Mouse (Mus musculus) neural tube, embryonic 11.5 days (tissue): ENCODE measurements at regions not wholly inside any gene's neighbourhood (a gene's known extent, or its start where the extent isn't known, plus 50 kb on each side); places are given as distances from the start of the nearest gene placed in this dataset.

ENCODE experiments used
- ATAC-seq: fragments of 200-750 bp; cut with Nextera tagmentation; 2 replicates; pipeline ENCODE4 v1.8.0; 2017; ENCODE audit warnings: moderate number of reproducible peaks, mild to moderate bottlenecking, moderate TSS enrichment, moderate library complexity; ENCODE audit not compliant: insufficient read depth, low FRiP score, low TSS enrichment
- DNase-seq: peaks from one replicate; pipeline ENCODE4 v3.0.0-alpha.2; 2015; ENCODE audit warnings: low spot score
- H3K27ac ChIP-seq: fragments of 300-500 bp; sonication (generic); 2 replicates; pipeline ENCODE4 v1.5.1; 2014; ENCODE audit warnings: low read depth, mild to moderate bottlenecking, low read length
- H3K27me3 ChIP-seq: fragments of 300-500 bp; sonication (generic); 2 replicates; pipeline ENCODE4 v1.6.1; 2014; ENCODE audit warnings: mild to moderate bottlenecking, low read length, mixed read lengths; ENCODE audit not compliant: control insufficient read depth, insufficient read depth
- H3K36me3 ChIP-seq: fragments of 300-500 bp; sonication (generic); 2 replicates; pipeline ENCODE4 v1.6.1; 2014; ENCODE audit warnings: mild to moderate bottlenecking, low read length, moderate library complexity, mixed read lengths; ENCODE audit not compliant: control insufficient read depth, insufficient read depth
- H3K4me1 ChIP-seq: fragments of 300-500 bp; sonication (generic); 2 replicates; pipeline ENCODE4 v1.6.1; 2014; ENCODE audit warnings: low read length, mixed read lengths; ENCODE audit not compliant: control insufficient read depth, insufficient read depth
- H3K4me2 ChIP-seq: fragments of 300-500 bp; sonication (generic); 2 replicates; pipeline ENCODE4 v1.6.1; 2014; ENCODE audit warnings: low read depth, mild to moderate bottlenecking, moderate library complexity
- H3K4me3 ChIP-seq: fragments of 300-500 bp; sonication (generic); 2 replicates; pipeline ENCODE4 v1.5.1; 2014; ENCODE audit warnings: low read depth, low read length
- H3K9ac ChIP-seq: fragments of 300-500 bp; sonication (generic); 2 replicates; pipeline ENCODE4 v1.6.1; 2014; ENCODE audit warnings: mild to moderate bottlenecking, low read length
- H3K9me3 ChIP-seq: fragments of 300-500 bp; sonication (generic); 2 replicates; pipeline ENCODE4 v1.6.1; 2016; ENCODE audit warnings: low read length; ENCODE audit not compliant: control insufficient read depth
- WGBS: fragments of 180-500 bp; shearing (Covaris S2); extraction: QIAGEN DNeasy Blood & Tissue Kit; methylation state at CpG from one replicate; pipeline ENCODE4 v1.1.7; 2014; 5-methylcytosine and 5-hydroxymethylcytosine counted together

DNA sequence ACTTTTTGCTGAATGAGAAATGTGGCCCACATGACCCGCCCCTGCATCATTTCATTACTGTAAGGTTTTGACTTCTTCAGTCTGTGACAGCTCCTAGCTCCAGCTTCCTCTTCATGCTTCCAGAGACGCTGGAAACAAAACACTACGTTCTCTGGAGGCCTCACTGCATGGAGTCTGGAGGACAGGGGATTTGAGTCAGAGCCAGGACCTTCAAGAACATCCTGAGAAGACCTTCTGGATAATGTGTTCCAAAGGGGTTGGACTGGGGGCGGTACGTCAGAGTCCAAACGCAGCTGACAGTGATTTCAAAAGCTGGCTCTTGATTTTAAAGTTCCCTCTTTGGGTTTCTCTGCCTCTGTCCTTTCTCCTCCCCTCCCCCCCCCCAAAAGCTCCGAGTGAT, 108.5 kb downstream of the Dact1 start:
- no peak overlapping the region for H3K9ac ChIP-seq
- DNase-seq: no peak
- no peaks in the 10 kb centered on the region for H3K27me3 ChIP-seq
- no peaks in the 10 kb centered on the region for H3K36me3 ChIP-seq
- no peak overlapping the region for H3K4me2 ChIP-seq
- H3K4me1 ChIP-seq: no peaks in the 10 kb centered on the region
- 74% methylated on average over 7 of the region's 7 CpGs for WGBS
- H3K4me3 ChIP-seq: no peak overlapping the region
- no peak for ATAC-seq
- no peaks in the 10 kb centered on the region for H3K9me3 ChIP-seq
- H3K27ac ChIP-seq: no peak overlapping the region

DNA sequence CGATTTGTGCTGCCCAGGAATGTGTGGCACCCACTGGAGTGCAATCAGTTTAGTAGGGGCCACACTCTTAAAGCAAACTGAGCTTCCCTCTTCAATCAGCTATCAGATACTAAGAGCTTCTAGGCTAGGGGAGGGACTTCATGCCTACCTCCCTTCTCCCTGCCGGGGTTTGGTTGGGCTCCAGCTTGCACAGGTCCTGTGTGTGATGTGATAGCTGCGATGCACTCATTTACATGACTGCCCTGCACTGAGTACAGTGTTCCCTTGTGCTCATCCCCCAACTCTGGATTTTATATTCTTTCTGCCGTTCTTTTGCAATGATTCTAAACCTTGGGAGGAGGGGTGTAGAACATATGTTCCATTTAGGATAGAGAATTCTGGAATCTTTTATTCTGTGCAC, 109.5 kb downstream of the Dact1 start:
- H3K9me3 ChIP-seq: no peaks in the 10 kb centered on the region
- H3K27ac ChIP-seq: no peak overlapping the region
- ATAC-seq (no peak), DNase-seq (no peak)
- no peak overlapping the region for H3K4me3 ChIP-seq
- no peak overlapping the region for H3K4me2 ChIP-seq
- no peak overlapping the region for H3K9ac ChIP-seq
- 80% methylated on average over 4 of the region's 4 CpGs for WGBS
- H3K36me3 ChIP-seq: no peaks in the 10 kb centered on the region
- H3K27me3 ChIP-seq: no peaks in the 10 kb centered on the region
- H3K4me1 ChIP-seq: no peaks in the 10 kb centered on the region

DNA sequence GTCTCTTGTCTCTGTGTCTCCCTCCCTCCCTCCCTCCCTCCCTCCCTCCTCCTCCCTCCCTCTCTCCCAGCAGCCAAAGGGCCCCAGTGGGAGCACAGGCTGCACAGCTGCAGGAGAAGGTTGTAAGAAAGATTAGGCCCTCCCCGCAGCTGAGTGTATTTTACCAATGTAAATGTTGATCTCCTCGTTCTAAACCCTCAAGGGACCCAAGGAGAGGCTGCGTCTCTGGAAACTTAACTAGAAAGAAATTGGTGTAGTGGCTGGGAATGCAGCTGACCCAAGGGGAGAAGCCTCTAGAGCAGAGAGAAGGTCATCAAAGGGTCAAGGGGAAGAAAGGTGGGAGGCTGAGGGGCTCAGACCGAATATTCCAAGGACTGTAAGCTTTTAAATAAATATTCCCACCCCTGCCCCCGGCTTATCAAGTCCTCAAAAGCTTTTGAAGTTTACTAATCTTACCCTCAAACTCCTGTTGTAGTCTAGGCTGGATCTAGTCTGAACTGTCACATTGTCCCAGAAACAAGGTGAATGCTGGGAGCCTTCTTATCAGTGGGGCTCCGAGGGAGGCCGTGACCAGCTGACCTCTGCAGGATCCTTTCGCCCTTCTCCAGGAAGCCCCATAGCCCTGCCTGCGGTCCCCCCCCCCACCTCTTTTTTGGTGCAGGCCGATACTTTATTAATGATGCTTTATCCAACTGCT, 116.5 kb downstream of the Dact1 start:
- Histone ChIP-seq H3K4me1 (peaks cover 12% of the 10 kb centered on the region; the same call in 1 of the 2 replicates), H3K27me3 (no peaks in the 10 kb centered on the region), H3K36me3 (no peaks in the 10 kb centered on the region), H3K4me2 (no peak overlapping the region), H3K9ac (no peak overlapping the region), H3K4me3 (no peak overlapping the region), H3K9me3 (no peaks in the 10 kb centered on the region), H3K27ac (no peak overlapping the region)
- ATAC-seq: no peak
- WGBS: 19% methylated on average over 10 of the region's 10 CpGs
- peak; percentile 35 for DNase-seq

DNA sequence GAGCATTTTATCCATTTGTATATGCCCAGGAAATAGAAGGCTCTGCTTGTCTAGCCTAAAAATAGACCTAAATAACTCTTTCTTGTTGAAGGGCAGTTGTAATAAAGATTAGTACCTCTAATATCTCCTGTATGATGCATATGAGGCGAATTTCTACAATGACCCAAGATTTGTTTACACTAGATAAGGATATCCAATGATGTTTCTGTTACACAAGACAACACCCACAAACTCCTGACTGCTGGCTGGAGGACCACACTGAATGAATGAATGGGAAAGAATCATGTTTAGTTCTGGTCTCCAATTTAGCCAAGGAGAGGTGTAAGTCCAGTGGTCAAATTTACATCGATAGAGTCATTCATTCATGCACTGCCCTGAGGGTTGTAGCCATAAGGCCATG, 118.3 kb downstream of the Dact1 start:
- Histone ChIP-seq H3K36me3 (no peaks in the 10 kb centered on the region), H3K4me3 (no peak overlapping the region), H3K9ac (no peak overlapping the region), H3K27ac (no peak overlapping the region), H3K4me1 (peaks cover 12% of the 10 kb centered on the region; the same call in 1 of the 2 replicates), H3K4me2 (no peak overlapping the region), H3K27me3 (no peaks in the 10 kb centered on the region), H3K9me3 (no peaks in the 10 kb centered on the region)
- no peak for DNase-seq
- 78% methylated on average over 2 of the region's 2 CpGs for WGBS
- ATAC-seq: no peak

DNA sequence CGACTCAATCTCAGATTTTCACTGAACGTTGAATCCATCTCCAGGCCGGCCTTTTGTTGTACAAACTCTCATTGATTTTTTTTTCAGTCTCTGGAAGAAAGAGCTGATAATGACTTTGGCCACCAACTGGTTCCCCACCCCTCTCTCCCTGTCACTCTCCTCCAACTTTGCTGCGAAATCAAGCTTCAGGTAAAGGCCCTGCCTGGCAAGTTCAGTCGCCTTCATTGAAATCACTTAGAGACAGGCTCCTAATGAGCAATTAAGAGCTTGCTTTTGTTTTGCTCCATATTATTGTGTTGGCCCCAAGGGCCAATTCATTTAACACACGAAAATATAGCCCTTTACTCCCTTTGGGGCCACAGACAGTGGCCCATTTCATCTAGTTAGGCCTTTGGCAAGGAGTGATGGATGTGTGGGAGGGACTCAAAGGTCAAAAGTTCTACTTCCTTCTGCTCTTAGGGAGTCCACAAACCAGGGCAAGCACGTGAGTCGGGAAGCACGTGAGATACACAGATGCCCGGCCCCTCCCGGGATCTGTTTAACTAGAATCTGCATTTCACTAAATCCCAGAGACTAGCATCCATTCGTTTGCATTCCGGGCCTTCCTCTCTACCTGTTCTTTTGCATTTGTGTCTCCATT, 120.0 kb downstream of the Dact1 start:
- Histone ChIP-seq H3K9ac (no peak overlapping the region), H3K27ac (no peak overlapping the region), H3K4me1 (peaks cover 24% of the 10 kb centered on the region), H3K9me3 (no peaks in the 10 kb centered on the region), H3K4me2 (no peak overlapping the region), H3K36me3 (no peaks in the 10 kb centered on the region), H3K4me3 (no peak overlapping the region), H3K27me3 (no peaks in the 10 kb centered on the region)
- ATAC-seq: no peak
- DNase-seq: peak; percentile 69
- 10% methylated on average over 13 of the region's 13 CpGs for WGBS

DNA sequence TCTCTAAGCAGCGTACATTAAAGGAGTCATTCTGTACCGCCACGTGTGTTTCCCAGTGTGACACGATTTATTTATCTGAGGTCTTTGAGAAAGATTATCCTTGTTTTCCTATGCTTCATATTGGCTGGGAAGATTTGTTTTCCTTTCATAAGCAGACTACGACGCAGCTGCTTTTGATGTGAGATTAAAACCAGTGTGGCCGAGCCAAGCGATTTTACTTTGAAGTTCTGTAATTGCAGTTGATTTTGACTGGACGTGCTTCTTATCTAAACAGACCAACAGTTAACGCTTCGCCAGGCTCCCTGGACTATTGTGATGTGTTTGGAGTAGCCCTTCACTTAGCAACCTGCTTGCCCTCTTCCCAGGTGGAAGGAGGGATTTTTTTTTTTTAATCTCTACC, 120.6 kb downstream of the Dact1 start:
- Histone ChIP-seq H3K4me2 (no peak overlapping the region), H3K9ac (no peak overlapping the region), H3K4me3 (no peak overlapping the region), H3K9me3 (no peaks in the 10 kb centered on the region), H3K27me3 (no peaks in the 10 kb centered on the region), H3K36me3 (no peaks in the 10 kb centered on the region), H3K27ac (no peak overlapping the region), H3K4me1 (peaks cover 24% of the 10 kb centered on the region)
- no peak for DNase-seq
- WGBS: 46% methylated on average over 11 of the region's 11 CpGs
- ATAC-seq: no peak

DNA sequence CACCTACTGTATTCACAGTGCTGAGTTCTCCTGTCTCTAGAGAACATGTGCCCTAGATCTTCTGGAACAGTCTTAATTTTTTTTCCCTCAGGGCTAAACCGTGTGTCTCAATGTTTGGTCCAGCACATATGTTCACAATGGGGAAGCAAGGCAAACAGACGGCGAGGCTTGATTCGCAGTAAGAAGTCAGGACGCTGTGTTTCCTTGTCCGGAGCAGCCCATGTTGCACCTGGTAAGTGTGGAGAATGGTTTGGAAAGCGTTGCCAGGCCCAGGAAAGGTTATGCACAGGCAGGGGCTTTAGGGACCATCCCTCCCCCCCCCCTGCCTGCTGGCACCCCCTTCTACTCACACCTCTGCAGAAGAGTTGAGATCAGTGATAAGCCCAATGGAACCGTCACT, 121.4 kb downstream of the Dact1 start:
- WGBS: 64% methylated on average over 8 of the region's 8 CpGs
- ATAC-seq: no peak
- no peak for DNase-seq
- H3K27me3 ChIP-seq: no peaks in the 10 kb centered on the region
- H3K4me3 ChIP-seq: no peak overlapping the region
- H3K9ac ChIP-seq: no peak overlapping the region
- no peak overlapping the region for H3K27ac ChIP-seq
- no peak overlapping the region for H3K4me2 ChIP-seq
- no peaks in the 10 kb centered on the region for H3K36me3 ChIP-seq
- H3K4me1 ChIP-seq: peaks cover 23% of the 10 kb centered on the region
- no peaks in the 10 kb centered on the region for H3K9me3 ChIP-seq

DNA sequence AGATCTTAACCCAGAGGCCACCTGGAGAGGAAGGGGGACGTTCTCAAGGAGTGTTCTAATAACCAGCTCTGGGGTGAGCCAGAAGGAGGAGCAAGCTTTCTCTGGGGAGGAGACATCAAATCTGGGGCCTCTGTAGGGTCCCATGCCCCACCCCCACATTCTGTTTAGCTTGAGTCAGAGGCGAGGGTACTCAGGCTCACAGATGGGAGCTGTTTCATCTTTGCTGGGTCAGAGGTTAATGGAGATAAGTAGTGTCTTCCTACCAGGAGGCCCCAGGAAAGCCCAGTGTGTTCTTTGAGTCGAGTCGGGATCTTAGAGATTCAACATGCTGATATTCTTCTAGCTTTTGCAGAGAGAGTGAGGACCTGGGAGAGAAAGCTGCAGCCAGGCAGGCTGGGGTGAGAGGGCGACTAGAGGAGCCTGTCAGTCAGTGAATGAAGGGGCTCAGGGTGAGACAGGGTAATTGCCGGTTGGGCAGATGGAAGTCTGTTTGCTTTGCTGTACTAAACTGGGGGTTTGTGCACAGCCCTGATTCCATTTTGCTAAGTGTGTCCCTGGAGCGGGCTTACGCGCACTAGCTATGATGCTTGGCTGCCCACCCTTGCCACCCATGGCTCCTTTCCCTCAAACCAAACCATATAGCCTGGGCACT, 124.0 kb downstream of the Dact1 start:
- Histone ChIP-seq H3K9ac (no peak overlapping the region), H3K4me1 (peaks cover 20% of the 10 kb centered on the region), H3K4me2 (no peak overlapping the region), H3K27me3 (no peaks in the 10 kb centered on the region), H3K4me3 (no peak overlapping the region), H3K27ac (peak overlapping the region; percentile 46; the same call in 1 of the 2 replicates), H3K9me3 (no peaks in the 10 kb centered on the region; the same call in 1 of the 2 replicates), H3K36me3 (no peaks in the 10 kb centered on the region)
- DNase-seq (peak; percentile 47), ATAC-seq (no peak; the same call in 1 of the 2 replicates)
- 20% methylated on average over 9 of the region's 9 CpGs for WGBS

DNA sequence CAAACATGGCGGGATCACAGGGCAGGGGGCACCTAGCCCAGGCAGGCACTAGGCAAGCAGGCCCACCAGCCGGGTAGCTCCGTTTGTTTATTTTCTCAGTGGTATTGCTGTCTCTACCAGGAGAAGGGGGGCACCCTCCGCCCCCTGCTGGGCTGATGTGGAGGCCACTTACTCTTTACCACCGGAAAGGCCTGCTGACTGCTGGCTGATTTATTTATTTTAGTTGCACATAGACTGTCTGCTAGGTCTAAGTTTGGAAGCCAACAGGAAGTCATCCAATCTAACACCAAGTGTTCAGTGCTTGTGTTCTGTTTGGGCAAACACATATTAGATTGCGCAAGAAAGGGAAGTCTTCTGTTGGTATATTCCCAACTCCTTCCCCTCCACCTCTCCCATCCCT, 128.6 kb downstream of the Dact1 start:
- no peaks in the 10 kb centered on the region; the same call in 1 of the 2 replicates for H3K9me3 ChIP-seq
- peak; percentile 46 for DNase-seq
- H3K4me3 ChIP-seq: no peak overlapping the region
- no peaks in the 10 kb centered on the region for H3K27me3 ChIP-seq
- no peaks in the 10 kb centered on the region for H3K36me3 ChIP-seq
- H3K27ac ChIP-seq: no peak overlapping the region
- H3K9ac ChIP-seq: no peak overlapping the region
- 33% methylated on average over 6 of the region's 6 CpGs for WGBS
- ATAC-seq: no peak
- H3K4me2 ChIP-seq: no peak overlapping the region
- H3K4me1 ChIP-seq: peaks cover 12% of the 10 kb centered on the region
